ENCODE assay signal across 8 mouse cellular contexts in genomic region chr19:53314530-53315208, GRCm38 (mm10). TPM values are rescaled to one million over a fixed set of nuclear protein-coding genes. Genes with fewer than 3 reads are reported as not detected.
A peak's percentile ranks its signal among the peaks of the same experiment; 100 is the strongest.
DNase-seq lines count a peak whose midpoint lies in the region; ATAC-seq and TF ChIP-seq lines count a peak whose summit lies in the region.

No protein-coding gene starts in this region.

- peak; percentile 94 for DNase-seq in heart, adult 11 months
- no peak for DNase-seq in heart, adult 18-20 months
- no peak for DNase-seq in CH12.LX (ENCODE audit: extremely low read depth)
- DNase-seq in frontal cortex, adult 2 months (ENCODE audit: extremely low spot score in 1 of 2, low spot score in 1 of 2), result no peak
- DNase-seq in kidney, postnatal 14 days, result no peak
- DNase-seq in urinary bladder, adult 18-20 months (ENCODE audit: low spot score in 2 of 2), result no peak

- H3K36me3 ChIP-seq in CH12.LX (replicated peaks in 1 of 2; ENCODE audit: control insufficient read depth in 1 of 2, insufficient read depth in 1 of 2, low read length in 1 of 2), result no peaks in the 10 kb centered on the region
- no peaks in the 10 kb centered on the region for H3K36me3 ChIP-seq in forebrain, embryonic 15.5 days
- no peaks in the 10 kb centered on the region for H3K36me3 ChIP-seq in liver, embryonic 15.5 days (replicated peaks)

- in situ Hi-C loops in CH12.LX (cut with MboI; ENCODE audit: low pct_ligation_motif_present, low pct_unique_long_range_greater_than_20kb, low sequenced_read_pairs), result loop anchor here (5.0 to 10.0 kb wide), 2 partner anchors 42 to 60 kb away; no protein-coding TSS in a partner anchor

- TF ChIP-seq CTCF in CH12.LX (conservative IDR thresholded peaks at IDR 0.05 in 1 of 2, IDR thresholded peaks at IDR 0.05 in 1 of 2; ENCODE audit: low read depth in 2 of 2, low read length in 2 of 2), result no peak

- H3K27me3 ChIP-seq in CH12.LX (replicated peaks), result peaks cover 13% of the 10 kb centered on the region
- no peaks in the 10 kb centered on the region for H3K27me3 ChIP-seq in forebrain, embryonic 15.5 days
- no peaks in the 10 kb centered on the region; the same call in 1 of the 2 replicates for H3K27me3 ChIP-seq in liver, embryonic 15.5 days

- no peaks in the 10 kb centered on the region for H3K79me2 ChIP-seq in CH12.LX (replicated peaks; ENCODE audit: control insufficient read depth, extremely low read depth, insufficient read depth, poor library complexity, severe bottlenecking)

- WGBS in forebrain, embryonic 15.5 days, result 52% methylated on average over 16 of the region's 16 CpGs
- WGBS in liver, embryonic 15.5 days (ENCODE audit: insufficient replicate concordance), result 43% methylated on average over 16 of the region's 16 CpGs

- peaks cover 26 to 47% of the 10 kb centered on the region in 2 experiments for H3K4me1 ChIP-seq in CH12.LX (ENCODE audit: control insufficient read depth in 1 of 2, insufficient read depth in 2 of 2)
- H3K4me1 ChIP-seq in forebrain, embryonic 15.5 days, result peaks cover 21% of the 10 kb centered on the region
- H3K4me1 ChIP-seq in liver, embryonic 15.5 days (replicated peaks), result peaks cover 61% of the 10 kb centered on the region

- H3K4me2 ChIP-seq in CH12.LX (ENCODE audit: insufficient read depth, low read depth, poor library complexity, severe bottlenecking), result peak overlapping the region; percentile 78; the same call in 1 of the 2 replicates
- H3K4me2 ChIP-seq in forebrain, embryonic 15.5 days (replicated peaks), result peak overlapping the region; percentile 78
- peak overlapping the region; percentile 99 for H3K4me2 ChIP-seq in liver, embryonic 15.5 days

- no peaks in the 10 kb centered on the region for H3K9me3 ChIP-seq in CH12.LX (replicated peaks; ENCODE audit: low read length)
- no peaks in the 10 kb centered on the region for H3K9me3 ChIP-seq in forebrain, embryonic 15.5 days
- H3K9me3 ChIP-seq in liver, embryonic 15.5 days (replicated peaks), result no peaks in the 10 kb centered on the region

- peak overlapping the region; percentile 46; the same call in 1 of the 2 replicates for H3K27ac ChIP-seq in CH12.LX (ENCODE audit: insufficient read depth, low read depth)
- H3K27ac ChIP-seq in forebrain, embryonic 15.5 days (replicated peaks), result peak overlapping the region; percentile 99
- H3K27ac ChIP-seq in liver, embryonic 15.5 days (replicated peaks), result peak overlapping the region; percentile 46

- TF ChIP-seq POLR2A in CH12.LX (IDR thresholded peaks at IDR 0.05; ENCODE audit: low read depth, low read length), result no peak

- H3K4me3 ChIP-seq in CH12.LX (replicated peaks in 1 of 3; ENCODE audit: low read depth in 2 of 3, low read length in 2 of 3, poor library complexity in 1 of 3), result peak overlapping the region; percentile 39 to 46 (median 44)
- H3K4me3 ChIP-seq in forebrain, embryonic 15.5 days, result peak overlapping the region; percentile 93
- H3K4me3 ChIP-seq in liver, embryonic 15.5 days (replicated peaks), result peak overlapping the region; percentile 80

- no peak for TF ChIP-seq RAD21 in CH12.LX (IDR thresholded peaks at IDR 0.05; ENCODE audit: low read depth, low read length)

- dilution Hi-C loops in CH12.LX (cut with MboI; ENCODE audit: extremely low pct_ligation_motif_present, extremely low pct_unique_long_range_greater_than_20kb, low sequenced_read_pairs), result no loop called here

- peak overlapping the region; percentile 45 for H3K9ac ChIP-seq in CH12.LX (ENCODE audit: insufficient read depth, low read depth)
- 0 out of 2 replicates have a peak overlapping the region, but pooled peaks have one; percentile 11 for H3K9ac ChIP-seq in forebrain, embryonic 15.5 days (replicated peaks)
- 0 out of 2 replicates have a peak overlapping the region, but pooled peaks have one; percentile 10 for H3K9ac ChIP-seq in liver, embryonic 15.5 days

- ATAC-seq in forebrain, embryonic 15.5 days (replicated peaks), result no peak
- ATAC-seq in liver, embryonic 15.5 days (ENCODE audit: insufficient read depth), result no peak

- TF ChIP-seq EP300 in CH12.LX (IDR thresholded peaks at IDR 0.05; ENCODE audit: low read length), result peak; percentile 89

TF ChIP-seq in CH12.LX, 34 proteins besides CTCF, POLR2A, EP300 and RAD21:
- TF ChIP-seq MAZ (IDR thresholded peaks at IDR 0.05; ENCODE audit: low read depth, low read length), result no peak
- TF ChIP-seq ETS1 (conservative IDR thresholded peaks at IDR 0.05; ENCODE audit: low read depth, low read length), result peak; percentile 58; the same call in 1 of the 2 replicates
- peak; percentile 77 for TF ChIP-seq MEF2A (IDR thresholded peaks at IDR 0.05; ENCODE audit: borderline replicate concordance, low read depth, low read length)
- no peak for TF ChIP-seq MXI1 (IDR thresholded peaks at IDR 0.05; ENCODE audit: low read depth, low read length)
- TF ChIP-seq UBTF (IDR thresholded peaks at IDR 0.05; ENCODE audit: low read depth, low read length), result no peak
- no peak for TF ChIP-seq PAX5 (IDR thresholded peaks at IDR 0.05; ENCODE audit: low read length)
- peak; percentile 79 for TF ChIP-seq IRF4 (IDR thresholded peaks at IDR 0.05; ENCODE audit: low read depth, low read length)
- peak; percentile 68 for TF ChIP-seq RCOR1 (conservative IDR thresholded peaks at IDR 0.05; ENCODE audit: low read depth, low read length)
- TF ChIP-seq CHD1 (IDR thresholded peaks at IDR 0.05; ENCODE audit: low read depth, low read length), result 0 out of 2 replicates have a peak, but pooled peaks have one; percentile 71
- TF ChIP-seq HCFC1 (IDR thresholded peaks at IDR 0.05; ENCODE audit: low read depth, low read length), result peak; percentile 36
- TF ChIP-seq TBP (conservative IDR thresholded peaks at IDR 0.05; ENCODE audit: low read depth, low read length), result no peak
- no peak for TF ChIP-seq CHD2 (IDR thresholded peaks at IDR 0.05; ENCODE audit: low read length)
- peak; percentile 71 for TF ChIP-seq JUND (conservative IDR thresholded peaks at IDR 0.05; ENCODE audit: low read depth, low read length)
- no peak for TF ChIP-seq ZKSCAN1 (IDR thresholded peaks at IDR 0.05; ENCODE audit: borderline replicate concordance, low read depth, low read length)
- no peak for TF ChIP-seq USF2 (conservative IDR thresholded peaks at IDR 0.05; ENCODE audit: low read depth, low read length)
- TF ChIP-seq ELF1 (IDR thresholded peaks at IDR 0.05; ENCODE audit: low read depth, low read length), result no peak
- no peak for TF ChIP-seq MYC (IDR thresholded peaks at IDR 0.05; ENCODE audit: low read depth, low read length)
- peak; percentile 68 for TF ChIP-seq BHLHE40 (IDR thresholded peaks at IDR 0.05; ENCODE audit: low read depth, low read length)
- TF ChIP-seq MAFK (IDR thresholded peaks at IDR 0.05; ENCODE audit: insufficient replicate concordance, low read length), result peak; percentile 69; the same call in 1 of the 2 replicates
- TF ChIP-seq E2F4 (IDR thresholded peaks at IDR 0.05; ENCODE audit: insufficient replicate concordance, low read depth, low read length), result no peak
- no peak for TF ChIP-seq USF1 (IDR thresholded peaks at IDR 0.05; ENCODE audit: low read depth, low read length)
- no peak for TF ChIP-seq NELFE (IDR thresholded peaks at IDR 0.05; ENCODE audit: low read depth, low read length)
- TF ChIP-seq GABPA (IDR thresholded peaks at IDR 0.05; ENCODE audit: insufficient replicate concordance, low read depth, low read length), result no peak
- no peak for TF ChIP-seq ZC3H11A (IDR thresholded peaks at IDR 0.05; ENCODE audit: low read depth, low read length)
- no peak for TF ChIP-seq ZMIZ1 (IDR thresholded peaks at IDR 0.05; ENCODE audit: low read depth, low read length)
- peak; percentile 26; the same call in 1 of the 2 replicates for TF ChIP-seq POLR2AphosphoS2 (IDR thresholded peaks at IDR 0.05; ENCODE audit: low read depth, low read length)
- no peak for TF ChIP-seq NRF1 (IDR thresholded peaks at IDR 0.05; ENCODE audit: low read depth, low read length)
- no peak for TF ChIP-seq ZNF384 (IDR thresholded peaks at IDR 0.05; ENCODE audit: low read depth, low read length)
- TF ChIP-seq SIN3A (IDR thresholded peaks at IDR 0.05; ENCODE audit: low read length), result no peak
- peak; percentile 70 for TF ChIP-seq MAX (IDR thresholded peaks at IDR 0.05; ENCODE audit: low read length)
- 0 out of 2 replicates have a peak, but pooled peaks have one; percentile 36 for TF ChIP-seq TCF12 (IDR thresholded peaks at IDR 0.05; ENCODE audit: low read depth, low read length)
- TF ChIP-seq SMC3 (IDR thresholded peaks at IDR 0.05; ENCODE audit: low read depth, low read length), result no peak
- peak; percentile 20; the same call in 1 of the 2 replicates for TF ChIP-seq JUN (IDR thresholded peaks at IDR 0.05; ENCODE audit: insufficient read depth, low read depth, low read length)
- no peak for TF ChIP-seq KAT2A (IDR thresholded peaks at IDR 0.05; ENCODE audit: insufficient replicate concordance, low read length)
TF ChIP-seq in CH12.LX: peak in this region for 13.

RNA-seq across cellular contexts. Expression of gene Mxi1, which starts 4.4 kb away (rescaled TPM):
- total RNA-seq in heart, adult 18-20 months (2021), result 10 to 100 TPM; 37.8 to 42.7 TPM
- total RNA-seq in CH12.LX (2012; rRNA removed) (8.1 and 19.9 TPM in 2 replicates), CH12.LX (2014; rRNA removed) (14.5 and 18.9 TPM in 2 replicates)
- 10.6 and 10.9 TPM in 2 replicates for polyA plus RNA-seq in CH12.LX (2012; ENCODE audit: insufficient read length, low read depth)
- polyA plus RNA-seq in forebrain, embryonic 15.5 days (2015; fragmentation: Nextera tagmentation; extraction: Ambion mirVana), result 62.0 and 68.4 TPM in 2 replicates
- polyA plus RNA-seq in liver, embryonic 15.5 days (2015; fragmentation: Nextera tagmentation; extraction: Ambion mirVana), result 34.8 and 38.3 TPM in 2 replicates
- 76.6 and 85.8 TPM in 2 replicates for polyA plus RNA-seq in frontal cortex, adult 2 months (2012; rRNA removed)

RNA-seq across cellular contexts. Expression of gene Gm10197, which starts 56.9 kb away (rescaled TPM):
- not detected for total RNA-seq in heart, adult 18-20 months (2021)
- total RNA-seq in CH12.LX (2012; rRNA removed) (3.9 TPM in 1 of 2 replicates, not detected in the other), CH12.LX (2014; rRNA removed) (not detected in 2 replicates)
- polyA plus RNA-seq in CH12.LX (2012; ENCODE audit: insufficient read length, low read depth), result 11.5 TPM in 1 of 2 replicates, not detected in the other
- not detected in 2 replicates for polyA plus RNA-seq in forebrain, embryonic 15.5 days (2015; fragmentation: Nextera tagmentation; extraction: Ambion mirVana)
- polyA plus RNA-seq in liver, embryonic 15.5 days (2015; fragmentation: Nextera tagmentation; extraction: Ambion mirVana), result not detected in 2 replicates
- not detected in 2 replicates for polyA plus RNA-seq in frontal cortex, adult 2 months (2012; rRNA removed)

Comparison
In these comparisons a context has a peak if more than half of its experiments do, and no peak if none do; other contexts are left out.
1. H3K27ac ChIP-seq: peak in every context shown above with its lines; median percentile 99 in forebrain, embryonic 15.5 days; 46 in CH12.LX; 46 in liver, embryonic 15.5 days.